ENCODE assay signal across 8 mouse cellular contexts in the genomic region with DNA sequence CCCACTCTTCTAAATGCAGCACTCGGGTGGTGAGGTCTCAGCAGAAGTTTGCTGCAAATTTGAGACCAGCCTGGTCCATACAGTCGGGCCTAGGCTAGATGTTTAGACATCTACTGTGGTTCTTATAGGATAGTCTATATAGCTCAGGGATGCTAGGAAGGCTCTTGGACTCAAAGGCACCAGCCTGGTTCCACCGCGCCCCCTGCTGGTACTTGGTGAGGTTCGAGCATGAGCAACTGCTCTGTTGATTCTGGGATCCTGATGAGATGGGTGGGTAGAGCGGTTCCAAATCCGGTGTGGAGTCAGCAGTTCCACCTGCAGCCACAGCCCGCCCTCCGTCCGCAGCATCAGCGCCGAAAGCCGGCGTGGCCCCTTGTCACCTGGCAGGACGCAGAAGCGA. TPM values are rescaled to one million over a fixed set of nuclear protein-coding genes. Genes with fewer than 3 reads are reported as not detected.
DNase-seq lines count a peak whose midpoint lies in the region; ATAC-seq and TF ChIP-seq lines count a peak whose summit lies in the region.

No protein-coding gene starts in this region.

- H3K27ac ChIP-seq in heart, embryonic 10.5 days, result no peak overlapping the region
- no peak overlapping the region for H3K27ac ChIP-seq in bone marrow, adult 2 months (ENCODE audit: control insufficient read depth, insufficient read depth, low read depth, low read length, poor library complexity)
- no peak overlapping the region for H3K27ac ChIP-seq in embryonic fibroblast, embryonic 13.5 days (ENCODE audit: insufficient read depth, low read length)

- no peaks in the 10 kb centered on the region for H3K27me3 ChIP-seq in heart, embryonic 10.5 days (ENCODE audit: insufficient read depth, poor library complexity, severe bottlenecking)

- peak; percentile 57 to 65 for ATAC-seq in hematopoietic stem cell, adult 5-6 weeks (replicated peaks in 1 of 2; ENCODE audit: insufficient read depth in 1 of 2, low FRiP score in 2 of 2, low TSS enrichment in 1 of 2, low read depth in 1 of 2, poor library complexity in 2 of 2, severe bottlenecking in 2 of 2)

- TF ChIP-seq POLR2A in bone marrow, adult 2 months (IDR thresholded peaks at IDR 0.05; ENCODE audit: borderline replicate concordance, control insufficient read depth, low read depth, low read length), result no peak
- no peak for TF ChIP-seq POLR2A in embryonic fibroblast, embryonic 13.5 days (IDR thresholded peaks at IDR 0.05; ENCODE audit: low read depth, low read length)

- peak; percentile 82 to 93 for DNase-seq in heart, adult 18-20 months
- DNase-seq in heart, embryonic 10.5 days (ENCODE audit: low spot score), result no peak
- DNase-seq in left cerebral cortex, adult 9 months (ENCODE audit: low spot score in 2 of 2), result peak; percentile 14 to 87
- DNase-seq in monocyte, adult 2 months (ENCODE audit: low read depth in 1 of 2, low spot score in 2 of 2), result peak; percentile 34 to 63
- peak; percentile 46 to 70 for DNase-seq in spleen, postnatal 14 days (ENCODE audit: low spot score in 2 of 2)

- H3K9me3 ChIP-seq in heart, embryonic 10.5 days, result no peaks in the 10 kb centered on the region

- peaks cover 10% of the 10 kb centered on the region for H3K4me1 ChIP-seq in heart, embryonic 10.5 days
- H3K4me1 ChIP-seq in bone marrow, adult 2 months (ENCODE audit: control insufficient read depth, insufficient read depth, low read length), result no peaks in the 10 kb centered on the region; the same call in 1 of the 2 replicates
- 0 out of 2 replicates have a peak, but pooled peaks cover under 1% of the 10 kb centered on the region for H3K4me1 ChIP-seq in embryonic fibroblast, embryonic 13.5 days (ENCODE audit: control insufficient read depth, insufficient read depth, low read length)

- peak; percentile 92 for TF ChIP-seq CTCF in bone marrow, adult 2 months (IDR thresholded peaks at IDR 0.05; ENCODE audit: control insufficient read depth, insufficient read depth, low read length)
- TF ChIP-seq CTCF in embryonic fibroblast, embryonic 13.5 days (IDR thresholded peaks at IDR 0.05; ENCODE audit: borderline replicate concordance, insufficient read depth, low read length), result peak; percentile 53; the same call in 1 of the 2 replicates

- H3K36me3 ChIP-seq in heart, embryonic 10.5 days, result no peaks in the 10 kb centered on the region

- WGBS in heart, embryonic 10.5 days, result 25% methylated on average over 16 of the region's 16 CpGs
- WGBS in bone marrow, adult 2 months, result 22% methylated on average over 16 of the region's 16 CpGs

- no peak overlapping the region; the same call in 1 of the 2 replicates for H3K4me3 ChIP-seq in heart, embryonic 10.5 days
- no peak overlapping the region for H3K4me3 ChIP-seq in bone marrow, adult 2 months (replicated peaks; ENCODE audit: control insufficient read depth, low read depth, low read length)
- H3K4me3 ChIP-seq in embryonic fibroblast, embryonic 13.5 days (ENCODE audit: insufficient read depth, low read length), result no peak overlapping the region

RNA-seq across cellular contexts. Expression of a gene that starts 4.2 kb away (rescaled TPM):
- total RNA-seq in heart, adult 18-20 months (2021), result 10 to 100 TPM in 1 of 2 experiments, 1 to 10 TPM in 1; 8.7 to 12.9 TPM
- 8.9 TPM in 2 replicates for polyA plus RNA-seq in heart, embryonic 10.5 days (2016; fragmentation: Nextera tagmentation; extraction: Ambion mirVana)
- polyA plus RNA-seq in bone marrow, adult 2 months (2011; ENCODE audit: insufficient read depth, insufficient read length, low replicate concordance, missing spikeins), result 43.1 and 46.3 TPM in 2 replicates
- 10.0 and 14.2 TPM in 2 replicates for polyA plus RNA-seq in embryonic fibroblast, embryonic 13.5 days (2011; ENCODE audit: insufficient read length, low read depth, missing spikeins)
- total RNA-seq in hematopoietic stem cell, adult 5-6 weeks (2017), result 5.9 and 17.1 TPM in 2 replicates

RNA-seq across cellular contexts. Expression of a gene that starts 14.2 kb away (rescaled TPM):
- total RNA-seq in heart, adult 18-20 months (2021), result 1 to 10 TPM; 1.8 to 2.1 TPM
- polyA plus RNA-seq in heart, embryonic 10.5 days (2016; fragmentation: Nextera tagmentation; extraction: Ambion mirVana), result 7.7 and 7.8 TPM in 2 replicates
- 3.8 and 13.6 TPM in 2 replicates for polyA plus RNA-seq in bone marrow, adult 2 months (2011; ENCODE audit: insufficient read depth, insufficient read length, low replicate concordance, missing spikeins)
- polyA plus RNA-seq in embryonic fibroblast, embryonic 13.5 days (2011; ENCODE audit: insufficient read length, low read depth, missing spikeins), result 4.8 and 6.5 TPM in 2 replicates
- 20.1 and 23.3 TPM in 2 replicates for total RNA-seq in hematopoietic stem cell, adult 5-6 weeks (2017)

RNA-seq across cellular contexts. Expression of a gene that starts 34.3 kb away (rescaled TPM):
- under 1 TPM in 1 of 2 experiments, not detected in 1; 0.22 TPM for total RNA-seq in heart, adult 18-20 months (2021)
- polyA plus RNA-seq in heart, embryonic 10.5 days (2016; fragmentation: Nextera tagmentation; extraction: Ambion mirVana), result not detected in 2 replicates
- polyA plus RNA-seq in bone marrow, adult 2 months (2011; ENCODE audit: insufficient read depth, insufficient read length, low replicate concordance, missing spikeins), result 1.00 TPM in 1 of 2 replicates, not detected in the other
- polyA plus RNA-seq in embryonic fibroblast, embryonic 13.5 days (2011; ENCODE audit: insufficient read length, low read depth, missing spikeins), result not detected in 2 replicates
- not detected in 2 replicates for total RNA-seq in hematopoietic stem cell, adult 5-6 weeks (2017)

RNA-seq across cellular contexts. Expression of a gene that starts 41.5 kb away (rescaled TPM):
- 1 to 10 TPM; 6.0 to 6.5 TPM for total RNA-seq in heart, adult 18-20 months (2021)
- polyA plus RNA-seq in heart, embryonic 10.5 days (2016; fragmentation: Nextera tagmentation; extraction: Ambion mirVana), result 8.6 and 8.9 TPM in 2 replicates
- 3.8 and 5.8 TPM in 2 replicates for polyA plus RNA-seq in bone marrow, adult 2 months (2011; ENCODE audit: insufficient read depth, insufficient read length, low replicate concordance, missing spikeins)
- 10.3 and 11.3 TPM in 2 replicates for polyA plus RNA-seq in embryonic fibroblast, embryonic 13.5 days (2011; ENCODE audit: insufficient read length, low read depth, missing spikeins)
- 15.4 and 16.6 TPM in 2 replicates for total RNA-seq in hematopoietic stem cell, adult 5-6 weeks (2017)

RNA-seq across cellular contexts. Expression of a gene that starts 60.0 kb away (rescaled TPM):
- total RNA-seq in heart, adult 18-20 months (2021), result 1 to 10 TPM; 6.1 to 7.8 TPM
- 4.7 and 5.3 TPM in 2 replicates for polyA plus RNA-seq in heart, embryonic 10.5 days (2016; fragmentation: Nextera tagmentation; extraction: Ambion mirVana)
- polyA plus RNA-seq in bone marrow, adult 2 months (2011; ENCODE audit: insufficient read depth, insufficient read length, low replicate concordance, missing spikeins), result 0.81 and 1.6 TPM in 2 replicates
- 9.1 and 10.7 TPM in 2 replicates for polyA plus RNA-seq in embryonic fibroblast, embryonic 13.5 days (2011; ENCODE audit: insufficient read length, low read depth, missing spikeins)
- 6.6 and 7.0 TPM in 2 replicates for total RNA-seq in hematopoietic stem cell, adult 5-6 weeks (2017)
